Mouse (Mus musculus) erythroblast, embryonic 14.5 days (primary cell): ENCODE results near the gene Plagl1.

Experiments
- GATA1 ChIP-seq: IDR thresholded peaks from 2 replicates; pipeline ENCODE4 v1.6.1; 2012; ENCODE audit warnings: low read length, inconsistent platforms, mixed read lengths
- TAL1 ChIP-seq: IDR thresholded peaks from 3 replicates; pipeline ENCODE4 v1.6.1; 2012; ENCODE audit warnings: low read length, inconsistent platforms, mixed read lengths

GRCm38 (mm10) chr10:13140434-13140833 lies 80.1 kb downstream of the Plagl1 start:
- no peak for TF ChIP-seq GATA1
- TF ChIP-seq TAL1: no peak
